24 mouse cellular contexts compared by ENCODE assay signal in the genomic region with DNA sequence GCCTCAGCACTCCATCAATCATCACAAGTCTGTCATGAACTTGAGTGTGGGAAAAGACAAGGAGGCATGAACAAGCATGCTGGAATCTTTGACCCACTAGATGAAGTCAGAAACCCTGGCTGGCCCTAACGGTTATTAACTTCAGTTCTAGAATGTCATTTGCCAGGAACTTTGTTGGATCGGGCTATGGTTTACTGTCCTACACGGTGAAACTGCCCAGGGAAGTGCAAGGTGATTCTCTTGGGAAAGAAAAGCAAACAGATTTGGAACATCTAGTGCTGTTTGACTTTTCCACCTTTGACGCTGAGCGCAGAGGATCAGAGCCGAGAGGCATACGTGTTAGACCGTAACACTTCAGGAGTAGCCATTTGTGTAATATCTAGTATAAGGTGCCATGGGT. TPM values are rescaled to one million over a fixed set of nuclear protein-coding genes. Genes with fewer than 3 reads are reported as not detected.
DNase-seq lines count a peak whose midpoint lies in the region; ATAC-seq lines count a peak whose summit lies in the region.
"Had no signal": no experiment of that assay in that cellular context is flagged by ENCODE, and none has a peak within 500 bp of the region (broad histone marks: within the 10 kb centered on the region; RNA-seq: fewer than 3 reads in every experiment).

No protein-coding gene starts in this region.

- peak; percentile 54; the same call in 1 of the 2 replicates for ATAC-seq in liver, embryonic 15.5 days (ENCODE audit: insufficient read depth)
- ATAC-seq in liver, embryonic 11.5 days (replicated peaks; ENCODE audit: low FRiP score), result no peak
- ATAC-seq in megakaryocyte-erythroid progenitor cell, adult 5-6 weeks (replicated peaks; ENCODE audit: low FRiP score, low TSS enrichment, poor library complexity, severe bottlenecking), result no peak
- ATAC-seq: activated CD4-positive, CD25-positive, alpha-beta regulatory T cell, adult 4 months; CD4-positive, CD25-positive, alpha-beta regulatory T cell, adult 4 months; forebrain, embryonic 15.5 days; hindbrain, embryonic 16.5 days had no signal

- DNase-seq in liver, embryonic 11.5 days (ENCODE audit: low spot score), result no peak
- peak; percentile 48 for DNase-seq in 3T3-L1 (ENCODE audit: low read depth, low spot score)
- peak; percentile 70 for DNase-seq in adipocyte (ENCODE audit: low spot score)
- DNase-seq in spleen, adult 12 weeks (ENCODE audit: low spot score), result no peak
- DNase-seq: adrenal gland, postnatal 10 days; adrenal gland, postnatal 36 days; cerebellum, adult 18-20 months; cerebellum, adult 9-10 months; cerebellum, postnatal 14 days; gastrocnemius, postnatal 25 days; heart, adult 18-20 months; heart, postnatal 10 days; heart, postnatal 36 days had no signal

- no peaks in the 10 kb centered on the region for H3K36me3 ChIP-seq in liver, embryonic 15.5 days (replicated peaks)
- H3K36me3 ChIP-seq in liver, embryonic 11.5 days (ENCODE audit: control insufficient read depth, insufficient read depth, low read length), result no peaks in the 10 kb centered on the region
- H3K36me3 ChIP-seq: forebrain, embryonic 15.5 days; heart, embryonic 12.5 days; heart, embryonic 15.5 days; hindbrain, embryonic 10.5 days; hindbrain, embryonic 13.5 days had no signal

- no peak overlapping the region for H3K9ac ChIP-seq in liver, embryonic 15.5 days
- no peak overlapping the region for H3K9ac ChIP-seq in liver, embryonic 11.5 days (ENCODE audit: low read depth, low read length)
- H3K9ac ChIP-seq: forebrain, embryonic 15.5 days; heart, embryonic 12.5 days; heart, embryonic 15.5 days; hindbrain, embryonic 13.5 days had no signal

- peak overlapping the region; percentile 45; the same call in 1 of the 2 replicates for H3K27ac ChIP-seq in liver, embryonic 15.5 days (replicated peaks)
- H3K27ac ChIP-seq in liver, embryonic 11.5 days (ENCODE audit: low read depth, low read length), result no peak overlapping the region
- H3K27ac ChIP-seq: forebrain, embryonic 15.5 days; heart, embryonic 15.5 days; hindbrain, embryonic 10.5 days; hindbrain, embryonic 13.5 days had no signal

- WGBS in liver, embryonic 15.5 days (ENCODE audit: insufficient replicate concordance), result 71% methylated on average over 8 of the region's 8 CpGs
- 75% methylated on average over 8 of the region's 8 CpGs for WGBS in liver, embryonic 11.5 days

- H3K9me3 ChIP-seq in liver, embryonic 15.5 days (replicated peaks), result no peaks in the 10 kb centered on the region
- no peaks in the 10 kb centered on the region for H3K9me3 ChIP-seq in liver, embryonic 11.5 days (ENCODE audit: control insufficient read depth, low read length)
- H3K9me3 ChIP-seq: forebrain, embryonic 15.5 days; heart, embryonic 12.5 days; heart, embryonic 15.5 days; hindbrain, embryonic 10.5 days; hindbrain, embryonic 13.5 days had no signal

- H3K4me2 ChIP-seq in liver, embryonic 15.5 days, result no peak overlapping the region
- no peak overlapping the region for H3K4me2 ChIP-seq in liver, embryonic 11.5 days
- H3K4me2 ChIP-seq: forebrain, embryonic 15.5 days; heart, embryonic 12.5 days; heart, embryonic 15.5 days; hindbrain, embryonic 13.5 days had no signal

- peaks cover 6% of the 10 kb centered on the region; the same call in 1 of the 2 replicates for H3K4me1 ChIP-seq in liver, embryonic 15.5 days (replicated peaks)
- no peaks in the 10 kb centered on the region for H3K4me1 ChIP-seq in liver, embryonic 11.5 days (replicated peaks; ENCODE audit: control insufficient read depth, insufficient read depth, low read length)
- H3K4me1 ChIP-seq: forebrain, embryonic 15.5 days; heart, embryonic 12.5 days; hindbrain, embryonic 10.5 days; hindbrain, embryonic 13.5 days had no signal

- H3K4me3 ChIP-seq in liver, embryonic 15.5 days (replicated peaks), result no peak overlapping the region
- no peak overlapping the region for H3K4me3 ChIP-seq in liver, embryonic 11.5 days (ENCODE audit: low read depth, low read length)
- H3K4me3 ChIP-seq: forebrain, embryonic 15.5 days; heart, embryonic 12.5 days; heart, embryonic 15.5 days; hindbrain, embryonic 10.5 days; hindbrain, embryonic 13.5 days had no signal

- no peaks in the 10 kb centered on the region for H3K27me3 ChIP-seq in liver, embryonic 15.5 days
- H3K27me3 ChIP-seq in liver, embryonic 11.5 days (replicated peaks; ENCODE audit: control insufficient read depth, insufficient read depth, low read length), result no peaks in the 10 kb centered on the region
- H3K27me3 ChIP-seq: forebrain, embryonic 15.5 days; heart, embryonic 12.5 days; heart, embryonic 15.5 days; hindbrain, embryonic 13.5 days had no signal

RNA-seq across cellular contexts. Expression of a gene that starts 24.3 kb away (rescaled TPM):
- 59.6 and 87.7 TPM in 2 replicates for polyA plus RNA-seq in liver, embryonic 15.5 days (2015; fragmentation: Nextera tagmentation; extraction: Ambion mirVana)
- 5.0 and 5.5 TPM in 2 replicates for polyA plus RNA-seq in liver, embryonic 11.5 days (2014; fragmentation: Nextera tagmentation; extraction: Ambion mirVana)
- total RNA-seq in megakaryocyte-erythroid progenitor cell, adult 5-6 weeks (2014; fragmentation: Nextera tagmentation), result 1.9 TPM in 1 of 2 replicates, not detected in the other
- 5.5 TPM in 1 of 2 replicates, not detected in the other for total RNA-seq in megakaryocyte-erythroid progenitor cell, adult 5-6 weeks (2017)
- total RNA-seq: heart, adult 18-20 months; heart, postnatal 10 days; heart, postnatal 36 days; MEL had no signal

Comparison
In these comparisons a context has a peak if more than half of its experiments do, and no peak if none do; other contexts are left out.
1. DNase-seq: peak in 3T3-L1 (single experiment) and adipocyte (single experiment); none in liver, embryonic 11.5 days (single experiment) and spleen, adult 12 weeks (single experiment).